Mouse (Mus musculus) heart, embryonic 12.5 days (tissue): ENCODE measurements around the gene Dmwd. TPM values are rescaled to one million over a fixed set of nuclear protein-coding genes. Genes with fewer than 3 reads are reported as not detected.

ENCODE experiments used
- ATAC-seq: fragments of 200-750 bp; cut with Nextera tagmentation; 2 replicates; pipeline ENCODE4 v1.8.0; 2017; ENCODE audit warnings: moderate TSS enrichment, moderate library complexity; ENCODE audit not compliant: insufficient number of reproducible peaks, low FRiP score
- H3K27ac ChIP-seq: fragments of 300-500 bp; sonication (generic); 2 replicates; pipeline ENCODE4 v1.5.1; 2016; ENCODE audit warnings: mild to moderate bottlenecking, moderate library complexity; ENCODE audit not compliant: poor library complexity, severe bottlenecking
- H3K27me3 ChIP-seq: fragments of 300-500 bp; sonication (generic); replicated peaks from 2 replicates; pipeline ENCODE4 v1.6.1; 2016; ENCODE audit warnings: mild to moderate bottlenecking, moderate library complexity
- H3K36me3 ChIP-seq: fragments of 300-500 bp; sonication (generic); 2 replicates; pipeline ENCODE4 v1.6.1; 2016; ENCODE audit warnings: mild to moderate bottlenecking, moderate library complexity
- H3K4me1 ChIP-seq: fragments of 300-500 bp; sonication (generic); replicated peaks from 2 replicates; pipeline ENCODE4 v1.6.1; 2016; ENCODE audit warnings: mild to moderate bottlenecking
- H3K4me2 ChIP-seq: fragments of 300-500 bp; sonication (generic); 2 replicates; pipeline ENCODE4 v1.6.1; 2016; ENCODE audit warnings: mild to moderate bottlenecking, moderate library complexity
- H3K4me3 ChIP-seq: fragments of 300-500 bp; sonication (generic); 2 replicates; pipeline ENCODE4 v1.5.1; 2016; ENCODE audit warnings: mild to moderate bottlenecking
- H3K9ac ChIP-seq: fragments of 300-500 bp; sonication (generic); 2 replicates; pipeline ENCODE4 v1.6.1; 2016; ENCODE audit warnings: mild to moderate bottlenecking, moderate library complexity
- H3K9me3 ChIP-seq: fragments of 300-500 bp; sonication (generic); replicated peaks from 2 replicates; pipeline ENCODE4 v1.6.1; 2016; ENCODE audit warnings: mild to moderate bottlenecking, moderate library complexity
- WGBS: fragments of 180-500 bp; shearing (Covaris S2); methylation state at CpG from one replicate; pipeline ENCODE4 v1.1.7; 2016; 5-methylcytosine and 5-hydroxymethylcytosine counted together
- polyA plus RNA-seq: library from polyadenylated mRNA; unstranded; fragments of >200 nt; fragmentation: Nextera tagmentation; extraction: Ambion mirVana; gene quantifications from 2 replicates; pipeline ENCODE4 v1.2.1, GENCODE M21; 2016

The Dmwd gene
- polyA plus RNA-seq, 1 experiment from 2014 or later: 15.5 TPM

DNA sequence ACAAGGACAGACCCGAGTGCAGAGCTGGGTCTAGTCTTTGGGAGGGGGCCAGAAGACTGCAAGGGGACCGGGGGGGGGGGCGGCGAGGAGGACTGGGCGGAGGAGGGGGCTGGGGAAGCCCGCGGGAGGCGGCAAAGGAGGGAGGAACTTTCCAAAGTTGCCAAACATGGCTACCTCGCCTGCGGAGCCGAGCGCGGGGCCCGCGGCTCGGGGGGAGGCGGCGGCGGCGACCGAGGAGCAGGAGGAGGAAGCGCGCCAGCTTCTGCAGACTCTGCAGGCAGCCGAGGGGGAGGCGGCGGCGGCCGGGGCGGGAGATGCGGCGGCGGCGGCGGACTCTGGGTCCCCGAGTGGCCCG, 18.4 kb downstream of the Dmwd start, which contains the start of gene Six5:
Six5 (plus strand) TSS at position 124 of the 355 bp plus-strand sequence.
- Histone ChIP-seq H3K27ac (peak within 1 kb of the TSS; percentile 99), H3K4me2 (peak within 1 kb of the TSS; percentile 88), H3K4me1 (peaks cover 47% of the 10 kb centered on the region), H3K9ac (peak within 1 kb of the TSS; percentile 97), H3K9me3 (no peaks in the 10 kb centered on the region), H3K36me3 (peaks cover 42% of the 10 kb centered on the region), H3K27me3 (no peaks in the 10 kb centered on the region; the same call in 1 of the 2 replicates), H3K4me3 (peak within 1 kb of the TSS; percentile 79)
- ATAC-seq: no peak; the same call in 1 of the 2 replicates
- 0% methylated on average over 33 of the region's 36 CpGs for WGBS

DNA sequence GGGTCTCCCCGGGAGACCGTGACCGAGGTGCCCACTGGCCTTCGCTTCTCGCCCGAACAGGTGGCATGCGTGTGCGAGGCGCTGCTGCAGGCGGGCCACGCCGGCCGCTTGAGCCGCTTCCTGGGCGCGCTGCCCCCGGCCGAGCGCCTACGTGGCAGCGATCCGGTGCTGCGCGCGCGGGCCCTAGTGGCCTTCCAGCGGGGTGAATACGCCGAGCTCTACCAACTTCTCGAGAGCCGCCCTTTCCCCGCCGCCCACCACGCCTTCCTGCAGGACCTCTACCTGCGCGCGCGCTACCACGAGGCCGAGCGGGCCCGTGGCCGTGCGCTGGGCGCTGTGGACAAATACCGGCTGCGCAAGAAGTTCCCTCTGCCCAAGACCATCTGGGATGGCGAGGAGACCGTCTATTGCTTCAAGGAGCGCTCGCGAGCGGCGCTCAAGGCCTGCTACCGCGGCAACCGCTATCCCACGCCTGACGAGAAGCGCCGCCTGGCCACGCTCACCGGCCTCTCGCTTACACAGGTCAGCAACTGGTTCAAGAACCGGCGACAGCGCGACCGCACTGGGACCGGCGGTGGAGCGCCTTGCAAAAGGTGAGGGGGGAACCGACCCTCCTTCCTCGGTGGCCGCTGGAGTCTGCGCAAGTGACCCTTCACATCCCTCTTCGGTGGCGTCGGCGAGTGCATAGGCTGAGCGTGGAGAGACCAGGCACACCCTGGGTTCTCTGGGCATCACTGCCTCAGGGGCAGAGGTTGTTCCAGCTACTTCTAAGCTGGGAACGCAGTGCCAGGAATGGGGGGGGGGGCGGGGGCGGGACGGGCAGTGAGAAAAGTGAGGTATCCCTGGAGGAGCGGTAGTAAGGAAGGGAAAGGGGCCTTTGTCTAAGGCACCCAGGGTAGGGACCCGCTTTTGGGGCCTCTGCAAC, 19.1 kb downstream of the Dmwd start:
- WGBS: under 1% methylated on average over 80 of the region's 87 CpGs
- Histone ChIP-seq H3K9me3 (no peaks in the 10 kb centered on the region), H3K4me1 (peaks cover 47% of the 10 kb centered on the region), H3K36me3 (peaks cover 36% of the 10 kb centered on the region), H3K27ac (peak overlapping the region; percentile 99), H3K9ac (peak overlapping the region; percentile 97), H3K4me3 (peak overlapping the region; percentile 79), H3K4me2 (peak overlapping the region; percentile 88), H3K27me3 (no peaks in the 10 kb centered on the region; the same call in 1 of the 2 replicates)
- no peak for ATAC-seq

- H3K9me3 ChIP-seq: no peaks in the 10 kb centered on the region
- H3K4me2 ChIP-seq: peak overlapping the region; percentile 88
- no peaks in the 10 kb centered on the region; the same call in 1 of the 2 replicates for H3K27me3 ChIP-seq
- WGBS: under 1% methylated on average over 19 of the region's 19 CpGs
- peaks cover 29% of the 10 kb centered on the region for H3K36me3 ChIP-seq
- peak; percentile 15; the same call in 1 of the 2 replicates for ATAC-seq
- H3K9ac ChIP-seq: peak overlapping the region; percentile 97
- peaks cover 47% of the 10 kb centered on the region for H3K4me1 ChIP-seq
- H3K27ac ChIP-seq: peak overlapping the region; percentile 99
- peak overlapping the region; percentile 79 for H3K4me3 ChIP-seq
Measured at GRCm38 (mm10) chr7:19095751-19096110, 19.7 kb downstream of the Dmwd start.

DNA sequence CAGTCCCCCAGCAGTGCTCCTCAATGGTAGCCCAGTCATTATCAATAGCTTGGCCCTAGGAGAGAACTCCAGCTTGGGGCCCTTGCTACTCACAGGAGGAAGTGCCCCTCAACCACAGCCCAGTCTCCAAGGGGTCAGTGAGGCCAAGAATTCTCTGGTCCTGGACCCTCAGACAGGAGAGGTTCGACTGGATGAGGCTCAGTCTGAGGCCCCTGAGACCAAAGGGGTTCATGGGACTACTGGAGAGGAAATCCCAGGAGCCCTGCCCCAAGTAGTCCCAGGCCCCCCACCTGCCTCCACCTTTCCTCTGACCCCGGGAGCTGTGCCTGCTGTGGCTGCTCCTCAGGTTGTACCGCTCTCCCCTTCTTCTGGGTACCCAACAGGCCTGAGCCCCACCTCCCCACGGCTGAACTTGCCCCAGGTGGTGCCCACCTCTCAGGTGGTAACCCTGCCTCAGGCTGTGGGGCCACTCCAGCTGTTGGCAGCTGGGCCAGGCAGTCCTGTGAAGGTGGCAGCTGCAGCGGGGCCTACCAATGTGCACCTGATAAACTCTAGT, 20.5 kb downstream of the Dmwd start:
- Histone ChIP-seq H3K4me2 (peak overlapping the region; percentile 88), H3K9ac (peak overlapping the region; percentile 97), H3K36me3 (peaks cover 22% of the 10 kb centered on the region), H3K27me3 (no peaks in the 10 kb centered on the region; the same call in 1 of the 2 replicates), H3K9me3 (no peaks in the 10 kb centered on the region), H3K4me1 (peaks cover 44% of the 10 kb centered on the region), H3K4me3 (peak overlapping the region; percentile 79), H3K27ac (peak overlapping the region; percentile 99)
- no peak for ATAC-seq
- 49% methylated on average over 5 of the region's 5 CpGs for WGBS

DNA sequence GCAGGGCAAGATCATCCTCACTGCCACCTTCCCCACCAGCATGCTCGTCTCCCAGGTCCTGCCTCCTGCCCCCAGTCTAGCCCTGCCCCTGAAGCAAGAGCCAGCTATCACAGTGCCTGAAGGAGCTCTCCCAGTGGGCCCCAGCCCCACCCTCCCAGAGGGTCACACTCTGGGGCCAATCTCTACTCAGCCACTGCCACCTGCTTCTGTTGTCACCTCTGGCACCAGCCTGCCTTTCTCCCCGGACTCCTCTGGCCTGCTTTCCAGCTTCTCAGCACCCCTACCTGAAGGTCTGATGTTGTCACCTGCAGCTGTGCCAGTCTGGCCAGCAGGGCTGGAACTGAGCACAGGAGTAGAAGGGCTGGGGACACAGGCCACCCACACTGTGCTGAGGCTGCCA, 21.2 kb downstream of the Dmwd start:
- peak overlapping the region; percentile 97 for H3K9ac ChIP-seq
- no peak overlapping the region for H3K4me3 ChIP-seq
- no peaks in the 10 kb centered on the region for H3K9me3 ChIP-seq
- no peak overlapping the region for H3K27ac ChIP-seq
- peaks cover 37% of the 10 kb centered on the region for H3K4me1 ChIP-seq
- H3K27me3 ChIP-seq: no peaks in the 10 kb centered on the region
- no peak for ATAC-seq
- peak overlapping the region; percentile 88 for H3K4me2 ChIP-seq
- peaks cover 15% of the 10 kb centered on the region for H3K36me3 ChIP-seq
- WGBS: 40% methylated on average over 2 of the region's 2 CpGs

DNA sequence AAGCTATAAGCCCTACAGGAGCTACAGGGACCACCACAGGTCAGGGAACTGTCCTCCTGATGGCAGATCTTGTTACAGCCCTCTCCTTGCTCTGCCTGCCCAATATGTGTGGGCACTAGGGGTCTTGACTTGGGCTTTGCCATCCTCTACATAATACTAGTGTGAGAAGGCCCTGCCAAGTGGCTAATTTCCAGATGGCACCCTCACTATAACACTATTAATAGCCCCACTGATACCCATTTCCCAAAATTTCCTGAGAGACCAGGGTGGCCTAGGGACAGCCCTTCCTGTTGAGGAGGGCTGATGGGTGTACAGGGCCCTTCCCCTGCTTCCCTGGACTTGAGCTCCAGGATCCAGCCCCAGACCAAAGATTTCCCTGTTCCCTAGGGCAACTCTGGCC, 21.8 kb downstream of the Dmwd start:
- Histone ChIP-seq H3K36me3 (peaks cover 15% of the 10 kb centered on the region), H3K4me2 (no peak overlapping the region), H3K9me3 (peaks cover 4% of the 10 kb centered on the region), H3K4me1 (peaks cover 30% of the 10 kb centered on the region), H3K27ac (no peak overlapping the region), H3K9ac (no peak overlapping the region; the same call in 1 of the 2 replicates), H3K4me3 (no peak overlapping the region), H3K27me3 (no peaks in the 10 kb centered on the region)
- no peak for ATAC-seq

DNA sequence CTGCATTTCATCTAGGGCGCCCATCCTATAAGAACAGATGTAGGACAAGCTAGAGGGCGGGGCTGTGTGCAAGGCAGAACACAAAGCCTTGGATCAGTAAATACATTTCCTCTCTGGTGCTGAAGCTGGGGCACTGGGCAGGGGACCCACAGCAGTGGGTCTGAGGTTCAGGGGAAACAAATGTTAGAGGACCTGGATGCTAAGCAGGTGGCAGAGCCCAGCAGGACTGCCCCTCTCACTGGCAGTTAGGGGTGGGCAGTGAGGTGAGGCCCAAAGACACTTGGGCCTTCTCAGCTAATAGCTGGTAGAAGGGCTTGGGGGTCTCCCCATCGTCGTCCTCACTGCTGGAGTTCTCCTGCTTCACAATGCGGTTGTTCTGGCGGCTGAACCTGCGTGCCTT, 22.8 kb downstream of the Dmwd start:
- Histone ChIP-seq H3K4me1 (peaks cover 23% of the 10 kb centered on the region), H3K9ac (no peak overlapping the region), H3K27me3 (no peaks in the 10 kb centered on the region), H3K27ac (no peak overlapping the region), H3K4me3 (no peak overlapping the region), H3K9me3 (peaks cover 11% of the 10 kb centered on the region), H3K36me3 (peaks cover 15% of the 10 kb centered on the region), H3K4me2 (no peak overlapping the region)
- no peak for ATAC-seq
- 68% methylated on average over 7 of the region's 7 CpGs for WGBS

DNA sequence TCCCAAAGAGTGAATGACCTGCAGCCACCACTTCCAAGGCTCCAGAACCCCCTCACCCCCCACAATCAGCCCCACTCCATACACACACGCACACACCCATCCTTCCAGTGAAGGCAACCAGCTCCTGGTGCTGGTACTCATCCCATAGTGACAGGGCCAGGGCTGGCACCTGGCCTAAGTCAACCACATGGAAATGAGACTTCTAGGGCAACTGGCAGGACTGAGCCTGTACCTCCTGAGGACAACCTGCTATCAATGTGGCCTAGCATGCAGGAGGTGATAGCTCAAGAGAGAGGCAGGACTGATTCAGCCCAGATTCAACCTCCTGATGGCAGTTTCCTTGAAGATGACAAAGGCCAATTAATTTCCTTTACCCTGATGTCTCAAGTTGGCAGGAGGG, 24.3 kb downstream of the Dmwd start:
- no peak overlapping the region for H3K4me3 ChIP-seq
- H3K9me3 ChIP-seq: peaks cover 11% of the 10 kb centered on the region
- 62% methylated on average over 1 of the region's 1 CpGs for WGBS
- H3K36me3 ChIP-seq: peaks cover 15% of the 10 kb centered on the region
- ATAC-seq: no peak
- H3K4me1 ChIP-seq: peaks cover 23% of the 10 kb centered on the region
- no peak overlapping the region for H3K9ac ChIP-seq
- no peak overlapping the region for H3K4me2 ChIP-seq
- H3K27me3 ChIP-seq: no peaks in the 10 kb centered on the region
- H3K27ac ChIP-seq: no peak overlapping the region

DNA sequence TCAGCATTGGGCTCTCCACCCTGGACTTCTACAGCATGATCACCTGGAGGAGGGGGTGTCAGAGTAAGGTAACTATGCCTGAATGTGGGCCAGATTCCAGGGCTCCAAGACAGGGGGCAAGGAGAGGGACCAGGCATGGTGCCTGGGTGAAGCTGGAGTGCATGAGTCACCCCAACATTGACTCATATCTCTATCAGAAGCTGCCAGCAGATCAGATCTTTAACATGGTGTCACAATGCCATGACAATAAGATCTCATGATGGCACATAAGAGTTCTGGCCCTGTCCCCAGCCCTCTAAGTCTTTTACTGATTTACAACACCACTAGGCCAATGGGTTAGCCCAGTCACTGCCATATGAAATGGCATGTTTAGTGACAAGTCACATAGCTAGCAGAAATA, 27.7 kb downstream of the Dmwd start:
- Histone ChIP-seq H3K4me2 (no peak overlapping the region), H3K4me1 (peaks cover 10% of the 10 kb centered on the region), H3K27me3 (no peaks in the 10 kb centered on the region), H3K9ac (no peak overlapping the region), H3K4me3 (no peak overlapping the region), H3K27ac (no peak overlapping the region), H3K9me3 (peaks cover 11% of the 10 kb centered on the region), H3K36me3 (no peaks in the 10 kb centered on the region; the same call in 1 of the 2 replicates)
- no peak for ATAC-seq

- 73% methylated on average over 2 of the region's 2 CpGs for WGBS
- ATAC-seq: no peak
- H3K36me3 ChIP-seq: no peaks in the 10 kb centered on the region; the same call in 1 of the 2 replicates
Measured at GRCm38 (mm10) chr7:19104486-19104885, 28.5 kb downstream of the Dmwd start.

DNA sequence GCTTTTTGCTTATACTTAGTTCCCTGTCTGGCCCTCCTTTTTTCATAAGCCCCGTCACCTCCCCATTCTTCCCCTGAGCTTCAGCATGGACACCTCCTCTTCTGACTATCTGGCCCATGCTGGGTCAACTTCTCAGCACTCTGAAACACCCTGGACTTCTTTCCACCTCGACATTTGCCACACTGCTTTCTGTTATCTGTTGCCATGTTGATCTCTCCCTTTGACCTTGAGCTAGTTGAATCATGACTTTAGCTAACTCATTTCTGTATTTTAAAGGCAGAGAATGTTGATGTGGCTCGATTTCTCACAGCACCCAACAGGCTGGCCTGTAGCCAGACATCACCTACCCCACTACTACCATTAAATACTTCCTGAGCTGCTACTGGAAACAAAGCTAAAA, 31.4 kb downstream of the Dmwd start:
- Histone ChIP-seq H3K4me3 (no peak overlapping the region), H3K4me1 (peaks cover 10% of the 10 kb centered on the region), H3K27ac (no peak overlapping the region; the same call in 1 of the 2 replicates), H3K4me2 (no peak overlapping the region), H3K9ac (no peak overlapping the region), H3K27me3 (no peaks in the 10 kb centered on the region), H3K9me3 (peaks cover 11% of the 10 kb centered on the region), H3K36me3 (no peaks in the 10 kb centered on the region; the same call in 1 of the 2 replicates)
- 48% methylated on average over 3 of the region's 3 CpGs for WGBS
- ATAC-seq: no peak

More at GRCm38 (mm10) chr7:19104486-19104885, 28.5 kb downstream of the Dmwd start:
- Histone ChIP-seq H3K9ac (no peak overlapping the region), H3K27ac (no peak overlapping the region), H3K4me2 (no peak overlapping the region), H3K9me3 (peaks cover 11% of the 10 kb centered on the region), H3K4me1 (peaks cover 10% of the 10 kb centered on the region), H3K4me3 (no peak overlapping the region), H3K27me3 (no peaks in the 10 kb centered on the region)
